Mouse (Mus musculus) large intestine, adult 2 months (tissue): ENCODE data around the gene Dnah10. TPM values are rescaled to one million over a fixed set of nuclear protein-coding genes. Genes with fewer than 3 reads are reported as not detected.

ENCODE experiments used
- DNase-seq: peaks from one replicate; pipeline ENCODE4 v3.0.0-alpha.2; 2012; ENCODE audit warnings: low read depth, low spot score
- WGBS: fragments of 180-500 bp; shearing (Covaris S2); methylation state at CpG from one replicate; pipeline ENCODE4 v1.1.7; 2018; 5-methylcytosine and 5-hydroxymethylcytosine counted together
- polyA plus RNA-seq: library from polyadenylated mRNA; depleted of rRNA; stranded (reverse); fragments of >200 nt; gene quantifications from 2 replicates; pipeline ENCODE4 v1.2.3, GENCODE M21; 2012

Dnah10 gene
- polyA plus RNA-seq, 1 experiment, result 0.10 TPM

- WGBS, result 89% methylated on average over 7 of the region's 7 CpGs
- DNase-seq, result no peak
Measured at GRCm38 (mm10) chr5:124792112-124792511, 67.2 kb downstream of the Dnah10 start.

GRCm38 (mm10) chr5:124809708-124810366, 85.0 kb downstream of the Dnah10 start:
- WGBS, result 73% methylated on average over 4 of the region's 4 CpGs
- DNase-seq, result no peak

GRCm38 (mm10) chr5:124812466-124812865, 87.6 kb downstream of the Dnah10 start:
- DNase-seq, result no peak
- WGBS, result 77% methylated on average over 12 of the region's 12 CpGs

- DNase-seq, result no peak
- WGBS, result 62% methylated on average over 5 of the region's 5 CpGs
Measured at GRCm38 (mm10) chr5:124814797-124815196, 89.9 kb downstream of the Dnah10 start.

- no peak for DNase-seq
- WGBS, result 69% methylated on average over 15 of the region's 15 CpGs
Measured at GRCm38 (mm10) chr5:124817050-124817449, 92.2 kb downstream of the Dnah10 start.

- WGBS, result 73% methylated on average over 18 of the region's 18 CpGs
- no peak for DNase-seq
Measured at GRCm38 (mm10) chr5:124822128-124822894, 97.4 kb downstream of the Dnah10 start.

GRCm38 (mm10) chr5:124830331-124830730, 105.4 kb downstream of the Dnah10 start:
- DNase-seq, result no peak
- WGBS, result 88% methylated on average over 12 of the region's 12 CpGs

- no peak for DNase-seq
- 94% methylated on average over 15 of the region's 15 CpGs for WGBS
Measured at GRCm38 (mm10) chr5:124835218-124835617, 110.3 kb downstream of the Dnah10 start.

- WGBS, result 88% methylated on average over 10 of the region's 10 CpGs
- no peak for DNase-seq
Measured at GRCm38 (mm10) chr5:124836075-124836474, 111.2 kb downstream of the Dnah10 start.

- no peak for DNase-seq
- WGBS, result 46% methylated on average over 4 of the region's 4 CpGs
Measured at GRCm38 (mm10) chr5:124836621-124837020, 111.7 kb downstream of the Dnah10 start.

- DNase-seq, result no peak
- 65% methylated on average over 7 of the region's 7 CpGs for whole genome bisulfite sequencing
Measured at GRCm38 (mm10) chr5:124840202-124840601, 115.3 kb downstream of the Dnah10 start.

GRCm38 (mm10) chr5:124840669-124841068, 115.8 kb downstream of the Dnah10 start:
- DNase-seq, result no peak
- 68% methylated on average over 2 of the region's 2 CpGs for WGBS

- 89% methylated on average over 8 of the region's 8 CpGs for WGBS
- DNase-seq, result no peak
Measured at GRCm38 (mm10) chr5:124843386-124843785, 118.5 kb downstream of the Dnah10 start.

- 65% methylated on average over 4 of the region's 4 CpGs for WGBS
- DNase-seq, result no peak
Measured at GRCm38 (mm10) chr5:124844929-124845328, 120.0 kb downstream of the Dnah10 start.

- 83% methylated on average over 1 of the region's 1 CpGs for WGBS
- DNase-seq, result no peak
Measured at GRCm38 (mm10) chr5:124847014-124847413, 122.1 kb downstream of the Dnah10 start.

- no peak for DNase-seq
- WGBS, result 66% methylated on average over 3 of the region's 3 CpGs
Measured at GRCm38 (mm10) chr5:124848994-124849393, 124.1 kb downstream of the Dnah10 start.

GRCm38 (mm10) chr5:124851572-124851971, 126.7 kb downstream of the Dnah10 start:
- 51% methylated on average over 4 of the region's 4 CpGs for WGBS
- no peak for DNase-seq

GRCm38 (mm10) chr5:124852294-124852693, 127.4 kb downstream of the Dnah10 start:
- WGBS, result 36% methylated on average over 2 of the region's 2 CpGs

GRCm38 (mm10) chr5:124853079-124853478, 128.2 kb downstream of the Dnah10 start:
- WGBS, result 76% methylated on average over 2 of the region's 2 CpGs
- no peak for DNase-seq

More at GRCm38 (mm10) chr5:124852294-124852693, 127.4 kb downstream of the Dnah10 start:
- DNase-seq, result no peak

- WGBS, result 88% methylated on average over 4 of the region's 4 CpGs
- no peak for DNase-seq
Measured at GRCm38 (mm10) chr5:124854202-124854601, 129.3 kb downstream of the Dnah10 start.

- DNase-seq, result no peak
- WGBS, result 11% methylated on average over 5 of the region's 5 CpGs
Measured at GRCm38 (mm10) chr5:124860013-124860412, 135.1 kb downstream of the Dnah10 start.
